ENCODE assay signal across 20 mouse cellular contexts in genomic region chr17:25624446-25625119, GRCm38 (mm10). TPM values are rescaled to one million over a fixed set of nuclear protein-coding genes. Genes with fewer than 3 reads are reported as not detected.
DNase-seq lines count a peak whose midpoint lies in the region; ATAC-seq and TF ChIP-seq lines count a peak whose summit lies in the region.
"Had no signal": no experiment of that assay in that cellular context is flagged by ENCODE, and none has a peak within 500 bp of the region (broad histone marks: within the 10 kb centered on the region; RNA-seq: fewer than 3 reads in every experiment).

No protein-coding gene starts in this region.

- 25% methylated on average over 13 of the region's 13 CpGs for whole genome bisulfite sequencing in hindbrain, embryonic 10.5 days
- WGBS in hindbrain, embryonic 12.5 days: 35% methylated on average over 13 of the region's 13 CpGs
- 43% methylated on average over 13 of the region's 13 CpGs for WGBS in neural tube, embryonic 11.5 days
- WGBS in forebrain, embryonic 14.5 days: 63% methylated on average over 13 of the region's 13 CpGs
- 24% methylated on average over 13 of the region's 13 CpGs for WGBS in midbrain, postnatal 0 days

- no peaks in the 10 kb centered on the region for H3K27me3 ChIP-seq in hindbrain, embryonic 10.5 days (ENCODE audit: insufficient read depth, poor library complexity, severe bottlenecking)
- no peaks in the 10 kb centered on the region for H3K27me3 ChIP-seq in hindbrain, embryonic 12.5 days
- H3K27me3 ChIP-seq in neural tube, embryonic 11.5 days (ENCODE audit: control insufficient read depth, insufficient read depth, low read length): no peaks in the 10 kb centered on the region
- H3K27me3 ChIP-seq in forebrain, embryonic 14.5 days (replicated peaks; ENCODE audit: control insufficient read depth, insufficient read depth, low read length): no peaks in the 10 kb centered on the region
- H3K27me3 ChIP-seq in midbrain, postnatal 0 days (ENCODE audit: insufficient read depth, low read length): no peaks in the 10 kb centered on the region
- H3K27me3 ChIP-seq: liver, embryonic 15.5 days had no signal

- no peak overlapping the region for H3K4me2 ChIP-seq in hindbrain, embryonic 12.5 days (replicated peaks)
- no peak overlapping the region for H3K4me2 ChIP-seq in neural tube, embryonic 11.5 days (ENCODE audit: low read depth)
- H3K4me2 ChIP-seq in forebrain, embryonic 14.5 days (ENCODE audit: low read length): no peak overlapping the region
- no peak overlapping the region for H3K4me2 ChIP-seq in midbrain, postnatal 0 days (ENCODE audit: low read depth, low read length, poor library complexity, severe bottlenecking)
- H3K4me2 ChIP-seq: liver, embryonic 15.5 days; neural tube, embryonic 12.5 days had no signal

- no peak for TF ChIP-seq CTCF in midbrain, postnatal 0 days (IDR thresholded peaks at IDR 0.05)
- no peak for TF ChIP-seq CTCF in gastrocnemius, adult 2 months (IDR thresholded peaks at IDR 0.05)

- H3K36me3 ChIP-seq in hindbrain, embryonic 10.5 days: peaks cover 11% of the 10 kb centered on the region
- H3K36me3 ChIP-seq in hindbrain, embryonic 12.5 days: peaks cover 6% of the 10 kb centered on the region; the same call in 1 of the 2 replicates
- H3K36me3 ChIP-seq in neural tube, embryonic 11.5 days (ENCODE audit: control insufficient read depth, insufficient read depth, low read length): no peaks in the 10 kb centered on the region
- H3K36me3 ChIP-seq in forebrain, embryonic 14.5 days (ENCODE audit: control insufficient read depth, insufficient read depth, low read length): no peaks in the 10 kb centered on the region
- H3K36me3 ChIP-seq in midbrain, postnatal 0 days (ENCODE audit: insufficient read depth, low read length): no peaks in the 10 kb centered on the region
- H3K36me3 ChIP-seq: liver, embryonic 15.5 days; neural tube, embryonic 12.5 days had no signal

- H3K4me3 ChIP-seq in hindbrain, embryonic 10.5 days: 0 out of 2 replicates have a peak overlapping the region, but pooled peaks have one; percentile 6
- H3K4me3 ChIP-seq in hindbrain, embryonic 12.5 days: no peak overlapping the region
- no peak overlapping the region for H3K4me3 ChIP-seq in neural tube, embryonic 11.5 days (ENCODE audit: low read depth, low read length)
- no peak overlapping the region for H3K4me3 ChIP-seq in forebrain, embryonic 14.5 days (ENCODE audit: low read depth, low read length)
- H3K4me3 ChIP-seq in midbrain, postnatal 0 days (ENCODE audit: low read depth, low read length): no peak overlapping the region
- no peak overlapping the region for H3K4me3 ChIP-seq in gastrocnemius, adult 2 months
- H3K4me3 ChIP-seq: erythroblast, embryonic 14.5 days; heart, embryonic 10.5 days; liver, embryonic 15.5 days; neural tube, embryonic 12.5 days had no signal

- no peak overlapping the region for H3K9ac ChIP-seq in hindbrain, embryonic 12.5 days
- no peak overlapping the region for H3K9ac ChIP-seq in neural tube, embryonic 11.5 days (ENCODE audit: low read length)
- no peak overlapping the region for H3K9ac ChIP-seq in forebrain, embryonic 14.5 days (ENCODE audit: low read length)
- H3K9ac ChIP-seq in midbrain, postnatal 0 days (replicated peaks; ENCODE audit: low read length, poor library complexity, severe bottlenecking): no peak overlapping the region; the same call in 1 of the 2 replicates
- H3K9ac ChIP-seq: liver, embryonic 15.5 days had no signal

- DNase-seq in hindbrain, embryonic 10.5 days (ENCODE audit: low spot score): peak; percentile 75
- no peak for DNase-seq in neural tube, embryonic 11.5 days (ENCODE audit: low spot score)
- DNase-seq in neural tube, embryonic 10.5 days (ENCODE audit: extremely low spot score, low spot score): no peak
- DNase-seq in forebrain, embryonic 14.5 days (ENCODE audit: low spot score): no peak
- no peak for DNase-seq in midbrain, postnatal 0 days (ENCODE audit: low spot score)
- no peak for DNase-seq in urinary bladder, postnatal 36 days (ENCODE audit: low spot score in 2 of 2)
- no peak for DNase-seq in gastrocnemius, adult 2 months
- DNase-seq: B cell, adult 2 months; gastrocnemius, postnatal 10 days; heart, postnatal 14 days; kidney, adult 18-20 months; kidney, postnatal 25 days; lung, postnatal 14 days; thymus, adult 2 months had no signal

- peaks cover 8% of the 10 kb centered on the region; the same call in 1 of the 2 replicates for H3K9me3 ChIP-seq in hindbrain, embryonic 10.5 days
- H3K9me3 ChIP-seq in hindbrain, embryonic 12.5 days (replicated peaks): no peaks in the 10 kb centered on the region
- H3K9me3 ChIP-seq in neural tube, embryonic 11.5 days (ENCODE audit: control insufficient read depth, low read length): no peaks in the 10 kb centered on the region
- no peaks in the 10 kb centered on the region for H3K9me3 ChIP-seq in forebrain, embryonic 14.5 days (replicated peaks; ENCODE audit: control insufficient read depth, low read length)
- no peaks in the 10 kb centered on the region for H3K9me3 ChIP-seq in midbrain, postnatal 0 days (ENCODE audit: low read length)
- H3K9me3 ChIP-seq: heart, embryonic 10.5 days; liver, embryonic 15.5 days; neural tube, embryonic 12.5 days had no signal

- peak overlapping the region; percentile 82 for H3K27ac ChIP-seq in hindbrain, embryonic 10.5 days
- H3K27ac ChIP-seq in hindbrain, embryonic 12.5 days: no peak overlapping the region
- peak overlapping the region; percentile 42; the same call in 1 of the 2 replicates for H3K27ac ChIP-seq in neural tube, embryonic 11.5 days (ENCODE audit: low read depth, low read length)
- H3K27ac ChIP-seq in forebrain, embryonic 14.5 days (ENCODE audit: low read depth, low read length): 0 out of 2 replicates have a peak overlapping the region, but pooled peaks have one; percentile 55
- peak overlapping the region; percentile 18; the same call in 1 of the 2 replicates for H3K27ac ChIP-seq in midbrain, postnatal 0 days (ENCODE audit: low read depth, low read length)
- H3K27ac ChIP-seq in gastrocnemius, adult 2 months: no peak overlapping the region
- H3K27ac ChIP-seq: liver, embryonic 15.5 days; neural tube, embryonic 12.5 days had no signal

- H3K4me1 ChIP-seq in hindbrain, embryonic 10.5 days (replicated peaks): peaks cover 57% of the 10 kb centered on the region
- H3K4me1 ChIP-seq in hindbrain, embryonic 12.5 days: peaks cover 33% of the 10 kb centered on the region
- peaks cover 11% of the 10 kb centered on the region for H3K4me1 ChIP-seq in neural tube, embryonic 11.5 days (ENCODE audit: control insufficient read depth, insufficient read depth, low read length)
- peaks cover 18% of the 10 kb centered on the region for H3K4me1 ChIP-seq in forebrain, embryonic 14.5 days (ENCODE audit: control insufficient read depth, insufficient read depth, low read length)
- H3K4me1 ChIP-seq in midbrain, postnatal 0 days (ENCODE audit: insufficient read depth, low read length): no peaks in the 10 kb centered on the region; the same call in 1 of the 2 replicates
- H3K4me1 ChIP-seq: liver, embryonic 15.5 days had no signal

- ATAC-seq in hindbrain, embryonic 12.5 days (ENCODE audit: low FRiP score): no peak
- ATAC-seq in neural tube, embryonic 11.5 days (ENCODE audit: insufficient read depth, low FRiP score, low TSS enrichment): no peak
- ATAC-seq in forebrain, embryonic 14.5 days: no peak
- ATAC-seq in midbrain, postnatal 0 days (ENCODE audit: low FRiP score): no peak

- intact Hi-C loops in gastrocnemius, adult 2 months (cut with DNase I): no loop called here

RNA-seq across cellular contexts. Expression of gene Lmf1, which starts 45.7 kb away (rescaled TPM):
- polyA plus RNA-seq in hindbrain, embryonic 10.5 days (2016; fragmentation: Nextera tagmentation; extraction: Ambion mirVana): 27.3 and 29.4 TPM in 2 replicates
- polyA plus RNA-seq in hindbrain, embryonic 12.5 days (2016; fragmentation: Nextera tagmentation; extraction: Ambion mirVana): 25.7 and 26.2 TPM in 2 replicates
- 23.6 and 23.9 TPM in 2 replicates for polyA plus RNA-seq in neural tube, embryonic 11.5 days (2014; fragmentation: Nextera tagmentation; extraction: Ambion mirVana)
- 18.8 and 19.1 TPM in 2 replicates for polyA plus RNA-seq in forebrain, embryonic 14.5 days (2014; fragmentation: Nextera tagmentation; extraction: Ambion mirVana)
- 27.3 and 27.6 TPM in 2 replicates for total RNA-seq in midbrain, postnatal 0 days (2014; rRNA removed)
- polyA plus RNA-seq in midbrain, postnatal 0 days (2015; fragmentation: Nextera tagmentation; extraction: Ambion mirVana): 19.8 and 23.0 TPM in 2 replicates
- 10 to 100 TPM in 1 of 2 experiments, 1 to 10 TPM in 1; 9.7 to 14.9 TPM for total RNA-seq in gastrocnemius, adult 2 months (2021)

RNA-seq across cellular contexts. Expression of gene Sox8, which starts 54.1 kb away (rescaled TPM):
- 9.1 and 10.7 TPM in 2 replicates for polyA plus RNA-seq in hindbrain, embryonic 10.5 days (2016; fragmentation: Nextera tagmentation; extraction: Ambion mirVana)
- 11.8 and 12.7 TPM in 2 replicates for polyA plus RNA-seq in hindbrain, embryonic 12.5 days (2016; fragmentation: Nextera tagmentation; extraction: Ambion mirVana)
- 6.5 and 9.1 TPM in 2 replicates for polyA plus RNA-seq in neural tube, embryonic 11.5 days (2014; fragmentation: Nextera tagmentation; extraction: Ambion mirVana)
- polyA plus RNA-seq in forebrain, embryonic 14.5 days (2014; fragmentation: Nextera tagmentation; extraction: Ambion mirVana): 17.6 and 20.8 TPM in 2 replicates
- total RNA-seq in midbrain, postnatal 0 days (2014; rRNA removed): 21.5 and 31.0 TPM in 2 replicates
- 16.3 and 19.9 TPM in 2 replicates for polyA plus RNA-seq in midbrain, postnatal 0 days (2015; fragmentation: Nextera tagmentation; extraction: Ambion mirVana)
- 1 to 10 TPM in 1 of 2 experiments, under 1 TPM in 1; 0.92 to 1.1 TPM for total RNA-seq in gastrocnemius, adult 2 months (2021)
- total RNA-seq: megakaryocyte-erythroid progenitor cell, adult 5-6 weeks had no signal
- polyA plus RNA-seq: erythroblast, embryonic 14.5 days had no signal

Comparison
In these comparisons a context has a peak if more than half of its experiments do, and no peak if none do; other contexts are left out.
1. H3K27ac ChIP-seq: peak in hindbrain, embryonic 10.5 days (single experiment), neural tube, embryonic 11.5 days (single experiment), forebrain, embryonic 14.5 days (single experiment) and midbrain, postnatal 0 days (single experiment); none in hindbrain, embryonic 12.5 days (single experiment) and gastrocnemius, adult 2 months (single experiment).